Mouse (Mus musculus): ENCODE measurements around the gene Agfg1.

DNA sequence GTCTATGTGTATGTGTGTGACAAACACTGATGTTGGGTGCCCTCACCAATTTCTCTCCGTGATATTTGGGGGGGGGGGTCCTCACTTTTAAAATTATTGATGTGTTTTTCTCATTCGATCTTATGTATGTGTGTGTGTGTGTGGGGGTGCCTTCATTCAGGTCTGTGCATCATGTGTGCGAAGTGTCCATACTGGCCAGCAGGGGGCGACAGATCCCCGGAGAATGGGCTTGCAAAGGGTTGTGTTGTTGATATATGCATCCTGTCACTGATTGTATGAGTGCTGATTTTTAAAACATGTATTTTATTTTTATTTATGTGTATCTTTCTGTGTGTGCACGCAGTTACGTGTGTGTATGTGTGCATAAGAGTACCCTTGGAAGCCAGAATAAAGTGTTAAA is 35.7 kb upstream of the Agfg1 start:
- TF ChIP-seq CTCF (IDR thresholded peaks at IDR 0.05; ENCODE audit: control insufficient read depth, insufficient read depth, insufficient read length) (peak; percentile 67), USF1 (IDR thresholded peaks at IDR 0.05; ENCODE audit: low read depth) (no peak), MAX (IDR thresholded peaks at IDR 0.05) (no peak)
